Mouse (Mus musculus) adrenal gland, postnatal 10 days (tissue): ENCODE measurements at regions not wholly inside any gene's neighbourhood (a gene's known extent, or its start where the extent isn't known, plus 50 kb on each side); places are given as distances from the start of the nearest gene placed in this dataset.

Source experiments
- DNase-seq: peaks from one replicate; pipeline ENCODE4 v3.0.0; 2021; ENCODE audit warnings: mixed read lengths

GRCm38 (mm10) chr15:96119240-96119639 lies 168.1 kb upstream of the Arid2 start:
- no peak for DNase-seq

- no peak for DNase-seq
Observed at GRCm38 (mm10) chr15:96124397-96124796, 162.9 kb upstream of the Arid2 start.

- DNase-seq: no peak
Observed at GRCm38 (mm10) chr15:96129699-96130098, 157.6 kb upstream of the Arid2 start.

GRCm38 (mm10) chr15:96130531-96130930 lies 156.8 kb upstream of the Arid2 start:
- DNase-seq: no peak

GRCm38 (mm10) chr15:96131582-96132091 lies 155.7 kb upstream of the Arid2 start:
- DNase-seq: no peak

- DNase-seq: peak; percentile 35
Observed at GRCm38 (mm10) chr15:96132636-96133035, 154.7 kb upstream of the Arid2 start.

GRCm38 (mm10) chr15:96135250-96135731 lies 152.0 kb upstream of the Arid2 start:
- DNase-seq: no peak

GRCm38 (mm10) chr15:96135816-96136215 lies 151.5 kb upstream of the Arid2 start:
- no peak for DNase-seq

- no peak for DNase-seq
Observed at GRCm38 (mm10) chr15:96137534-96137933, 149.8 kb upstream of the Arid2 start.

- DNase-seq: no peak
Observed at GRCm38 (mm10) chr15:96137945-96138344, 149.4 kb upstream of the Arid2 start.

GRCm38 (mm10) chr15:96153489-96153888 lies 133.8 kb upstream of the Arid2 start:
- DNase-seq: no peak

GRCm38 (mm10) chr15:96158321-96158720 lies 129.0 kb upstream of the Arid2 start:
- no peak for DNase-seq

GRCm38 (mm10) chr15:96164771-96165431 lies 122.4 kb upstream of the Arid2 start:
- no peak for DNase-seq

- DNase-seq: no peak
Observed at GRCm38 (mm10) chr15:96167256-96167655, 120.1 kb upstream of the Arid2 start.

- no peak for DNase-seq
Observed at GRCm38 (mm10) chr15:96169726-96170467, 117.4 kb upstream of the Arid2 start.

GRCm38 (mm10) chr15:96170986-96171769 lies 116.1 kb upstream of the Arid2 start:
- DNase-seq: no peak

GRCm38 (mm10) chr15:96177911-96178310 lies 109.4 kb upstream of the Arid2 start:
- no peak for DNase-seq

GRCm38 (mm10) chr15:96178374-96179109 lies 108.8 kb upstream of the Arid2 start:
- DNase-seq: no peak

GRCm38 (mm10) chr15:96179511-96179910 lies 107.8 kb upstream of the Arid2 start:
- DNase-seq: no peak

GRCm38 (mm10) chr15:96180036-96180435 lies 107.3 kb upstream of the Arid2 start:
- DNase-seq: no peak

- no peak for DNase-seq
Observed at GRCm38 (mm10) chr15:96180977-96181376, 106.3 kb upstream of the Arid2 start.

- no peak for DNase-seq
Observed at GRCm38 (mm10) chr15:96182313-96182712, 105.0 kb upstream of the Arid2 start.
